8 mouse cellular contexts compared by ENCODE assay signal in the genomic region with DNA sequence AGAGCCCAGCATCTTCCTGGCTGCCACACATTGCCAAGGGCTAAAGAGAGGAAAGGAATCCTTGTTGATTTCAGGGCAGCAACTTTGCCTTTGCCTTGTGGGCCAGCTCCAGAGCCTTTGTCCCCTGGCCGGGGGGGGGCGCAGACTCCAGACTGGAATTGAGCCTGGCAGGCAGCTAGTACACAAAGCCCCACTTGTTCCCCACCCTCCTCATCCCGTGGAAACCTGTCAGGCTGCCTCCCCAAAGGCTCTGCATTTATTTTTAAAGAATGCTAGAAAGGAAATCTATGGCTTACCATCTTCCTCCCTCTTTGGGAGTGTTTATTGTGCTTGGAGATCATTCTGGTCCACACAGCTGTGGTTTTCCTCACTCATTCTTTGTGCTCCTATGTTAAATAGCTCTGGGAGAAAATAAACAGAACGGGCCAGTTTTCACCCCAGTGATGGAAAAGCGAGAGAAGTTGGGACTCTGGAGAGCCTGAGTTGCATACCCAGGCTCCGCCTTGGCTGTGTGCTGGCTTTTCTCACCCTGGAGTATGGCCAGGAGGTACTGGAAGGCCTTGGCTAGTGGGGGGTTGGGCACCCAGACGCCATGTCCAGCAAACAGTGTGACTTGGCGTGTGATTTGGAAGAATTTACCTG. TPM values are rescaled to one million over a fixed set of nuclear protein-coding genes. Genes with fewer than 3 reads are reported as not detected.
DNase-seq lines count a peak whose midpoint lies in the region; ATAC-seq lines count a peak whose summit lies in the region.

No protein-coding gene starts in this region.

- H3K27me3 ChIP-seq in forebrain, embryonic 13.5 days: no peaks in the 10 kb centered on the region
- H3K27me3 ChIP-seq in limb, embryonic 15.5 days: no peaks in the 10 kb centered on the region
- no peaks in the 10 kb centered on the region for H3K27me3 ChIP-seq in stomach, embryonic 14.5 days (ENCODE audit: control insufficient read depth, insufficient read depth, low read length)

- H3K4me2 ChIP-seq in forebrain, embryonic 13.5 days: no peak overlapping the region
- H3K4me2 ChIP-seq in limb, embryonic 15.5 days: no peak overlapping the region
- no peak overlapping the region for H3K4me2 ChIP-seq in stomach, embryonic 14.5 days (replicated peaks; ENCODE audit: low read depth, low read length)

- H3K9ac ChIP-seq in forebrain, embryonic 13.5 days: 0 out of 2 replicates have a peak overlapping the region, but pooled peaks have one; percentile 5
- H3K9ac ChIP-seq in limb, embryonic 15.5 days: no peak overlapping the region
- H3K9ac ChIP-seq in stomach, embryonic 14.5 days (replicated peaks; ENCODE audit: low read depth, low read length): no peak overlapping the region

- no peaks in the 10 kb centered on the region for H3K9me3 ChIP-seq in forebrain, embryonic 13.5 days (replicated peaks)
- H3K9me3 ChIP-seq in limb, embryonic 15.5 days: no peaks in the 10 kb centered on the region
- no peaks in the 10 kb centered on the region for H3K9me3 ChIP-seq in stomach, embryonic 14.5 days (ENCODE audit: control insufficient read depth, low read depth, low read length)

- 41% methylated on average over 8 of the region's 8 CpGs for WGBS in forebrain, embryonic 13.5 days
- 27% methylated on average over 8 of the region's 8 CpGs for WGBS in limb, embryonic 15.5 days
- WGBS in stomach, embryonic 14.5 days: 21% methylated on average over 8 of the region's 8 CpGs

- peak overlapping the region; percentile 81 for H3K27ac ChIP-seq in forebrain, embryonic 13.5 days
- peak overlapping the region; percentile 84 for H3K27ac ChIP-seq in limb, embryonic 15.5 days
- H3K27ac ChIP-seq in stomach, embryonic 14.5 days (ENCODE audit: low read length): peak overlapping the region; percentile 34; the same call in 1 of the 2 replicates

- no peak for ATAC-seq in cerebellum, adult (ENCODE audit: insufficient number of reproducible peaks, low FRiP score, low TSS enrichment)
- peak; percentile 78; the same call in 1 of the 2 replicates for ATAC-seq in forebrain, embryonic 13.5 days
- peak; percentile 67 for ATAC-seq in limb, embryonic 15.5 days (ENCODE audit: insufficient number of reproducible peaks, low FRiP score, low TSS enrichment, low read depth)
- no peak for ATAC-seq in stomach, embryonic 14.5 days (ENCODE audit: insufficient number of reproducible peaks, insufficient read depth, low FRiP score, low read depth)

- H3K36me3 ChIP-seq in forebrain, embryonic 13.5 days (ENCODE audit: poor library complexity, severe bottlenecking): no peaks in the 10 kb centered on the region
- H3K36me3 ChIP-seq in limb, embryonic 15.5 days: no peaks in the 10 kb centered on the region
- H3K36me3 ChIP-seq in stomach, embryonic 14.5 days (ENCODE audit: control insufficient read depth, insufficient read depth, low read length): no peaks in the 10 kb centered on the region

- DNase-seq in cerebellum, adult 11-12 months: peak; percentile 23
- DNase-seq in Muller cell, postnatal 12 days (ENCODE audit: inconsistent ontology term): peak; percentile 70
- no peak for DNase-seq in B cell, adult 2 months
- DNase-seq in adipocyte (ENCODE audit: low spot score): no peak

- H3K4me3 ChIP-seq in forebrain, embryonic 13.5 days: no peak overlapping the region
- H3K4me3 ChIP-seq in limb, embryonic 15.5 days: no peak overlapping the region
- no peak overlapping the region for H3K4me3 ChIP-seq in stomach, embryonic 14.5 days (ENCODE audit: low read depth, low read length)

- H3K4me1 ChIP-seq in forebrain, embryonic 13.5 days: peaks cover 17% of the 10 kb centered on the region
- peaks cover 48% of the 10 kb centered on the region for H3K4me1 ChIP-seq in limb, embryonic 15.5 days
- H3K4me1 ChIP-seq in stomach, embryonic 14.5 days (ENCODE audit: control insufficient read depth, insufficient read depth, low read length): peaks cover 11% of the 10 kb centered on the region

RNA-seq across cellular contexts. Expression of gene Tiam2, which starts 41.2 kb away (rescaled TPM):
- polyA plus RNA-seq in forebrain, embryonic 13.5 days (2015; fragmentation: Nextera tagmentation; extraction: Ambion mirVana): 37.2 and 51.0 TPM in 2 replicates
- polyA plus RNA-seq in limb, embryonic 15.5 days (2015; fragmentation: Nextera tagmentation; extraction: Ambion mirVana): 17.8 and 19.2 TPM in 2 replicates
- polyA plus RNA-seq in stomach, embryonic 14.5 days (2014; fragmentation: Nextera tagmentation; extraction: Ambion mirVana): 6.5 and 6.6 TPM in 2 replicates

Comparison
In these comparisons a context has a peak if more than half of its experiments do, and no peak if none do; other contexts are left out.
1. DNase-seq: peak in cerebellum, adult 11-12 months (single experiment) and Muller cell, postnatal 12 days (single experiment); none in B cell, adult 2 months (0 of 2) and adipocyte (single experiment).
2. ATAC-seq: peak in forebrain, embryonic 13.5 days (single experiment) and limb, embryonic 15.5 days (single experiment); none in cerebellum, adult (single experiment) and stomach, embryonic 14.5 days (single experiment).
3. H3K27ac ChIP-seq: peak in every context shown above with its lines; median percentile 84 in limb, embryonic 15.5 days; 81 in forebrain, embryonic 13.5 days; 34 in stomach, embryonic 14.5 days.